Mouse (Mus musculus) gastrocnemius, postnatal 4 days (tissue): ENCODE data around the gene Lrba. TPM values are rescaled to one million over a fixed set of nuclear protein-coding genes. Genes with fewer than 3 reads are reported as not detected.
A peak's percentile ranks its signal among the peaks of the same experiment; 100 is the strongest.

Experiments used
- DNase-seq, 2 experiments: peaks; one replicate each; pipeline ENCODE4 v3.0.0; 2021 to 2022; ENCODE audit warnings: low spot score in 2 of 2, mixed read lengths in 2 of 2
- total RNA-seq, 2 experiments: library from RNA; stranded (reverse); gene quantifications; 2 replicates each; pipeline ENCODE4 v1.2.3; 2021

The Lrba gene
- total RNA-seq, 2 experiments from 2014 or later = 28.7 to 29.7 TPM

DNA sequence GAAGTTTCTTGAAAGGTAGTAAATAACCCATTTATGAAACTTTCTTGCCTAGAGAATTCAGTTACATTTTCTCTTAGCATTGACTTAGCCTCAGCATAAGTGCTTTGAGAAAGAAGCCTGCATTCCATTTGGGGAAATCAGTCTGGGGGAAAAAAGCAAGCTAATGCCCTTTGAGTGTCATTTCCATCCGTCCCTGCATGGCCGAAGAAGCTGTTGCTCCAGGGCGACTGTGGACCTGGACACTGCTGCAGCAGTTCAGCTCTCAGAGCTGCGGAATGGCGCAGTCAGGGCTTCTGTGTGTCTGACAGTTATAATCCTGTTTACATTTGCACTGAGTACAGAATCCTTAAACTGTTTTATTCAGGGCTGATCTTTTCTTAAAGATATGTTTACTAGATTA is 327.7 kb downstream of the Lrba start:
- DNase-seq = no peak

DNA sequence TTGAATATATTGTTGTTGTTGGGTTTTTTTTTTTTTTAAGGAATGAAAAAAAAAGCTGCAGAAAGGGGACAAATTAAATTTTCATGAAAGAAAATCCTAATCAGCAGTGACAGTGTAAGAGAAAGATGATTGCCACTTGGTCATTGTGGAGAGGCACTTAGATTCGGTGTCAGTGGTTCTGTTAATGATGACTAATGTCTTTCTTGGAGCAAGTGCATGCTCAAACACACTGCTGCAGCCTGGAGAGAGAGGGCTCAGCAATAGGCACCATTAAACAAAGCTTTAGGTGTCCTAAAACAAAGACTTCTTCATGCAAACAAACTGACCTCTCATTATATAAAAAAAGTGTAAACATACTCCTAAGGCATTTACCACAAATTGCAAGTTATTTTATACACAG is 334.5 kb downstream of the Lrba start:
- DNase-seq = no peak

DNA sequence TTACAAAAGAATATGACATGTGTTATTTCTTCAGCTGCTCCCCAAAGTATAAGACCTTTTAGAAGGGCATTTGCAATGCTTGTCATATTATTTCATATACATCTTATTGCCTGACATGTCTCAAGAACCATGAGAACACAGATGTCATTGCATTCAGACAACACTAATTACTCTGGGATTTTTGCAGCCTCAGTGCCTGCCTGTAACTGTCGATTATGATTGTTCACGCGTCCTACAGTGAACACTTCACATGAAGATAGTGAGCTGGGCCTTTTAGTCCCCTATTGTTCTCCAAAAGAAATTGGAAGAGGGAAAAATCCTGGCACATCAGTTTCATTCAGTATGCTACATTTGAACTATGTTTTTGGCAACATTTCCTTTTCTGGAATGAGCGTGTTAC is 335.2 kb downstream of the Lrba start:
- DNase-seq = no peak

DNA sequence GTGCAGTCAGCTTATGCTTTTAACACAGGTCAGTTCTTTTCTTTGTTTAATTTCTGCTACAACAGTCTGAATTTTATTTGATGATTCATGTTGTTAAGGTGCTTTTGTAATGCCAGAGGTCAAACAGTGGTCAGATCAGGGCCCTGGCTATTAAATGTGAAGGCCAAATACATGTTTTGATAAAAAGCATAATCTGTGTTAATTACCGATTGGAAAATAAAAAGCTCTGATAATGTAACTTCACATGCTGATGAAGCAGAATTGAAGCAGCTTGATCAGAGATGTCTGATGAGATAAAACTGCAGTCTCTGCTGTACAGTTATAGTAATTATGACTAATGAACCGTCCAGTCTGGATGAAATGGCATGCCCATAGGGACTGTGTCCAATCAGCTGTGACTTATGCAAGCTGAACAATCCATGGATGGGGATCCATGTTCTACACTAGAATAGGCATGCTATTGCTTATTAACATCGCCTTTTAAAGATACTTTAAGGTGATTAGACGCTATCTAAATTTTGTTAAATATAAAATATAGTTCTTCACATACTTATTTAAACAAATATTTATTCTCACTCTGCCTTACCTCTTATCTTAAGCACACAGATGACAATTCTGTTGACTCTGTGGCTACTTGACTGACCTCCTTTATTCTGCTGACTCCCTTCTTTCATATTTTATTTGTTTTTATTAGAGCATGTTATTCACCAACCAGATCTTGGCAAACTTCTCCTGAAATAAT is 336.0 kb downstream of the Lrba start:
- no peak for DNase-seq

DNA sequence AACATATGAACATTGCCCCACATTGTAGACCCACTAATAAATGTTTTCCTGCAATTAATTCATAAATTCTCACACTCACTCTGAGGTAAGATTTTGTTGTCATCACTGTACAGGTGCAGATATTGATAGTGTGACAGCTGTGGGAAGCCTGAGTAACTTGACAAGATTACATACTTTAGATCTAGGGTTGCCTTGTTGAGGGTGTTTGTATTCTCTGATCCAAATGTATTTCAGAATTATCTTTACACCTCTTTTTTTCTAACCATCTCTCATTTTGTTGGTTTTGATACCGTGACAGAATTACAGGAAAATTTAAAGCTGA is 336.5 kb downstream of the Lrba start:
- DNase-seq = no peak

DNA sequence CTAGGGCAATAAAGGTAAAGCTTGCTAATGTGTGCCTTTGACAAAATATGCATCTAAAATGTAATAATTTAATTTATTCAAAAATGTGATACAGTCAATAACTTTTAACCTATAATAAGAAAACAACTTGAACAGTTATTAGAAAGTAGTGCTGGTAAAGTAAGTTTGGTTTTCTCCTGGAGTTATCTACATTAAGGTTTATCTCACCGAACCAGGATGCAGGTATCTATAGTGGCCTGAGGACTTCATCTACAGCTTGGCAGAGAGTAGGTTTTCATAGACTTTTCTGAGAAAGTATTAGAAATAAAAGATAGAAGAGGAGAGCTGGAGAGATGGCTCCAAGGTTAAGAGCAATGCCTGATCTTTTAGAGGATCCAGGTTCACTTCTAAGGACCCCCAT is 336.9 kb downstream of the Lrba start:
- no peak for DNase-seq

DNA sequence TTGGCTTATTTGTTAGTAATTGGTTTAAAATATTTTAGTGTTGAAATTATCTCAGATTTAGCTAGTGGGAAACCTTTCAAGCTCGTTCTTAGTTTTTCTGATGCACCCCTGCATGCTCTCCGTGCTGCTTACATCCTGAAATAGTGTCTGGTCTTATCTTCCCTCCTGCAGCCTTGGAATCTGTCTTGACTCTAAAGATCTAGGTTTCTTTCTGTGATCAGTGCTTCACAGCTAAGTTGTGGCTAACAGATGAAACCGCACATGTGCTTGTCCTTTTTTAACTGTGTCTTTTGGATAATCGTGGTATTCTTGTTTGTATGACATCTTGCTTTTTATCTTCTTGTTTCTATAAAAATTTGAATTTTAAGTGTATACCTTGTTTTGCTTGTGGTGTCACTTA is 342.8 kb downstream of the Lrba start:
- no peak for DNase-seq

DNA sequence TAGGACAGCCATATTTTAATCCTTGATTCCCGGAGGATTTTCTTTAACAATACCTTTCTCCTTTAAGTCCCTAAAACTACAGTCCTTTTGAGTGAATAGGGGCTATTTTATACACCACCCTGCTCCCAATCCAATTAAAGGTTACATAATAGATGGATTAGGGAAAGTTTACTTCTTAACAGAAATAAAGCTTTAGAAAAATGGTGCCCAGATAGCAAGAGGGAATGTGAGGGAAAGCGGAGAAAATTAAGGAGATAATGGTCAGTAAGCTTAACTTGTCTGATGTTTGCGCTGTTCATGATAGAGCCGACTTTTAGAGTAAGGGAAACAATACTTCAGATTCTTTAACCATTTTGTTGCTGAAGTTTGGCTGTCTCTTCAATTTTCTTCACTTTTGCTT is 347.0 kb downstream of the Lrba start:
- no peak for DNase-seq

DNA sequence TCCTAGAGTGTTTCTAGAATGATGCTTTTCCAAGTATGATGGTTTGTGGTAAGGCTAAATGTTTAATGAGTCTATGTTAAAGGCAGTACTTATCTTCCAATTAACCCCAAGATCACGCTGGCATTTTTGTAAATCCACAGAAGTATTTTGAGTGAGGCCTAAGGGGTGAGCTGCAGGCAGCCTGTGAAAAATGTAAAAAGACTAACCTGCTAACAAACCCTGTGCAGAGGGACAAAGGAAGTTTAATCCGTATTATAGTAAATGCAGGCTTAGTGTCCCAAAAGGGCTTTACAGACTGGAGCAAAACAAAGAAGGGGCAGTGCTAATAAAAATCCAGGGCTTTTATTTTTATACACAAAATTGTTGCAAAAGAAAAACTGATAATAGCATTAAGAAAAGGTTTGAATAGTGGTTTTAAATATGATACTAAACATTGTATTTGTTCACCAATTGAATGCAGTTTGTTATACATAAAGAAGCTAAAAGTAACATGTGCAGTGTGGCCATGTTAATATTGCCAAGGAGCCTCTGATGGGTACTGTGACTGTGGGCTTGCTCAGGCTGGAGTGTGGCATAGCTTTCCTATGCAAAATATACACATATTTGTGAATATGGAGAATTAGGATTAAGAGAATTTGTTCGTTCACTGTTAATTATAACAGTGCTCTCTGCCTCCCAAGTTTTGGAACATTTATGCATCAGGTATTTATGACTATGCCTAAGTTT is 348.2 kb downstream of the Lrba start:
- no peak for DNase-seq

DNA sequence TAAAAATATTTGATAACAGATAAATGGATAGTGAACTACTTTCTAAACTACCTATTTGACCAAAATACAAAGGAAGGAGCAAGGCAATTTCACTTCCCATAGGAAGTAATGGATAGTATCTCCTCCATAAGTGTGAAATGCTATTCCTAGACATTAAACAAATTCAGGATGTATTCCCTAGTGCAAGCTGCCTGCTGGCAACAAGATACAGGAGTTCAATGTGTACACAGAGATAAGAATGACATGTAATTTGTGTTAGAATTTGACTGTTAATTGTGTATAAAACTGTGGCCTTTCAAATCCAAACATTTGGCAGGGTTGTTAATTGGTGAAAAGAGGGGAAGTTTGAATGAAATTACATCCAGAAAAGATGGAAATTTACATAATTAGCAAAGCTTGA is 350.8 kb downstream of the Lrba start:
- no peak for DNase-seq

DNA sequence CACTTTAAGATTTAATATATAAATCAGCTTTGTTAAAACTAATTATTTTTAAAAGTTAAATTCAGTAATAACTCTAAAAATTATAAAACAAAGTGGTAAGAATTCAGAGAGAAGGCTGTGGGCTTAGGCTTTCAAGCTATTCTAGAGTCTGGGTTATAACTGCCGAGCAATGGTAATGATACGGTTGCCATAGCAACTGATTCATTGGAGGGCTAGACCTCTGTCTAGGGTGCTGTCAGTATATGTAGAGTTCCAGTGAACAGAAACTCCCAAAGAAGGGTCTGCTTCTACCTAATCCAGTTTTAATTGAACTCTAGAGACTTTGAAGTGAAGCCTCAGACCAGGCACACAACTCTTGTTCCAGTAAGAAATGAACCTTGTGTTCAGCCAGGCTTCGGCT is 377.8 kb downstream of the Lrba start:
- no peak for DNase-seq

DNA sequence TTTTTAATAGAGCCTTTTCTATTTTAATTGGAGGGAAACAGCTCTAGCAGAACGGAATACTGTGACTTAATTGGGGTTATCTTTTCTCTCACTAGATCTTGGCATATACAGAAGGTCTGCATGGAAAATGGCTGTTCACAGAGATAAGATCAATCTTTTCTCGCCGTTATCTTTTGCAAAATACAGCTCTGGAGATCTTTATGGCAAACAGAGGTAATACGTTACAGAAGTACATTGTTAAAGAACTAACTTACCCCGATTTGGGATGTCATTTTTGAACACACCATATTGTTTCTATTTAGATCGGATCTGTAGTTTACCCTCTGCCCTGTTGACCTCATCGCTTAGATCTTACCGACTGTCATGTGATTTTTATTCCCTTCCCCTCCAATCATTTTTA is 381.3 kb downstream of the Lrba start:
- DNase-seq = no peak

DNA sequence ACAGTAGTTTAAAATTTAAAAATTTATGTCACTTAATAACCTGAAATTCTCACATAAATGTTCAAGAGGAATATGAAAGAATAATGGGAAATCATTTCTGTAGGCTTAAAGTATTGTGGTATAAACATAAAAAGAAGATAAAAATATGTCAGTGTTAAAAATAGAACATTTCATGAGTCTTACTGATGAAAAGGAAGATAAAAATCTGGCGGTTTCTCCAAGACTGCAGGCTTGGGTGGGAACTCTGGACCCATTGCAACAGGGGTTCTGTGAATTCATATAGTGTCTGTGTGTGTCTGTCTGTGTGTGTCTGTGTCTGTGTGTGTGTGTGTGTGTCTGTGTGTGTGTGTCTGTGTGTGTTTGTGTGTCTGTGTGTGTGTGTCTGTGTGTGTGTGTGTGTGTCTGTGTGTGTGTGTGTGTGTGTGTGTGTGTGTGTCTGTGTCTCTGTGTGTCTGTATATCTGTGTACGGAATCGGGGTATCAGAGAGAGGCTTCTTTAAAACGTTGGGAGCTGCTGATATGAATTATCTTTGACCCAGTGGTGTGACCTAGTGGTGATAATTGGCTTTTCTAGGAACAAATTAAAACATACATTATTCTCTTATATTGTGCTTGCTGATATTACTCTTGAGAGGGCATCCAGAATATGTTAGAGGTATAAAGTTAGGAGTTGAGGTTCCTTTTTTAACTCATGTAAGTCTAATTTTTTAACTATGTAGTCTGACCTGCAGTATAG is 402.7 kb downstream of the Lrba start:
- DNase-seq = no peak

DNA sequence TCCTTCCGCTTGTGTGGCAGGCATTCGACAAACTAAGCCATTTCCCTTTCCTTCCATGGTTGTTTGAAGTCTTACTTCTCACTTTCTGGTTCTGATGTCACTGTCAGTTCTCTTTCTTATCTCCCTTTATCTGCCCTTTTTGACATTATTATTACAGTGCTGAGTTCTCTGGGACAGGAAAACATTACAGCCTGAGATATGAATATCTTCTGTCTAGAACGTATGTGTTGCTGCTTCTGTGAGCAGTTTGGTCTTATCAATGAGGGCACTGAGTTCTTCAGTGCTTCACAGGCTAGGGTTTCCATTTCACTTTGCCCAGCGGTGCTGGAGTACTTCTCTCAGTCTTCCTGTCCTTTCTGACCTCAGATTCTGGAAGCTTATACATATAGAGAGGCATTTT is 404.9 kb downstream of the Lrba start:
- DNase-seq = no peak

DNA sequence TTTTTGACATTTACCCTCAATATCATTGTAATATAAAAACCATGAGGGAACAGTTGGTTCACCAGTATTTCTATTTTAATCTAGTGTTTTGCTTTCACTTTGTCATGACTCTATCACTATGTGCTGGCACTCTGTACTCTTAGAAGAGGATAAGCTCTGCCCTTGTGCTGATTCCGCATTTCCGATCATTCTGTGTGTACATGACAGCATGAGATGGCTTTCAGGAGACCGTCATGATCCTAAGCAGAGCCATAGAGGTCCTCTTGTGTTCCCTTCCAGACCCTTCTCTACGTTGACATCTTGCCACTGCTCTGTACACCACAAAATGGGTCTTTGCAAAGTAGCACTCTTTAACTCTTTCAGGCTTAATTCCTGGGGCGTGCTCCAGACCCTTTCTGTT is 411.0 kb downstream of the Lrba start:
- DNase-seq = no peak

DNA sequence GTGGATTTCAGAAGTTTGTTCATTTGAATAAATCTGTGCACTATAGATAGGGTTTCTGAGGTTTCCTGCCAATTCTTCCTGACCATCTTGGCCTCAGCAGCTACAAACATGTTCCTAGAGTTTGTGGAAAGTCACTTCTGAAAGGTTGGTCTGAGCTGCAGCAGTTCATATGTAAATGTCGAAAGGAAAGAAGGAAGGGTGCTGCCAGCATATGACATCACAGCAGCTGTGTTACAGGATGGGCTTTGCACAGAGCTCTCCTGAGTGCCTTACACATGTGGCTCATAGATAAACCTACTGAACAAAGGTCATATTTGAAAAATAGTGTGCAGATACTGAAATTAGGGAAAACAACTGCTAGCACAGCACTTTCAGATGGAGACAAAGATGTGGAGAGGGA is 411.5 kb downstream of the Lrba start:
- DNase-seq = peak in 1 of 2 experiments; percentile 10

DNA sequence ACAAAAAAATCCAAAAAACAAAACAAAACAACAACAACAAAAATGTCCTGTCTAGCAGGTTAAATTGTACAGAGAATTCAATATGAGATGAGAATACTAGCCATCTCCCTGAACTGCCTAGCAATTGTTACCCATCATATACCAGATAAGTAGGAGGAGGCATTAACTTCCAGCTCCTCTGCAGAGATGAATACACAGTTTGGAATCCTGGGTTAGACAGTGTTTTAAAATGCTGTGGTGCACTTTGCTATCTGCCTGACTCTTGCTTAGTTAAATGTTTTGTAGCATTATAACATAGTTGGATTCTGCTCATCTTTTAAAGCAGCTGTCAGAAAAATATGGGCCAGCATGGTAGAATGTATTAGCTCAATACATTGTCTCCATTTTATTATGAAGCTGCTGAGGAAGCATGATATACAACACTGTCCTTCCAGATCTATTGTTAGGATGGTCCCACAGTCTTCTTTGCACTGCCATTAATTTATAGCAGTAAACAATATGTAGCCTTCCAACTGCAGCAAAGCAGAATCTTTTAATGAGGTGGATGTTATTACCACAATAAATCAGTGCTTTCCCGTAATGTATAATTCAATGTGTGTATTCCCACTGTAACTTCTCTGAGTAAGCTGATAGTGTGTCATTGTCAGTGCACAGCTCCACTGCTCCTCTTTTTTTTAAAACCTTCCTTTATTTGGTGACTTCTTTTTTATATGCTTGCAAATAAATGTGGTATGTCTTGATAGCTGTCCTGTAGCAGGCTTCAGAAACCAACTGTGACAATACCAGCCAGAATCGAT is 414.3 kb downstream of the Lrba start:
- DNase-seq = no peak

DNA sequence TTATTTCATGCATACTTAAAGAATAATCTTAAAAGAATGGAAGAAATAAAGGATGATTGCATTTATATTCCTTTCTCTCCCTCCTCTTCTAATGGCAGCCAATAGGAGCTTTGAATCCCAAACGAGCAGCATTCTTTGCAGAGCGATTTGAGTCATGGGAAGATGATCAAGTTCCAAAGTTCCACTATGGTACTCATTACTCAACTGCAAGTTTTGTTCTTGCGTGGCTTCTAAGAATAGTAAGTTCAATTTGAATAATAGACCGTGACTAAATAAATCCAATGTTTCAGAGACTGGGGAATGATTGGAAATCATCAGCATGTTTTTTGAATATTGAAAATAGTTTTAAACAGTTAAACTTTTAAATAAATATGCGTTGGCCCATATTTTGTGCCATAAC is 416.9 kb downstream of the Lrba start:
- DNase-seq = no peak

DNA sequence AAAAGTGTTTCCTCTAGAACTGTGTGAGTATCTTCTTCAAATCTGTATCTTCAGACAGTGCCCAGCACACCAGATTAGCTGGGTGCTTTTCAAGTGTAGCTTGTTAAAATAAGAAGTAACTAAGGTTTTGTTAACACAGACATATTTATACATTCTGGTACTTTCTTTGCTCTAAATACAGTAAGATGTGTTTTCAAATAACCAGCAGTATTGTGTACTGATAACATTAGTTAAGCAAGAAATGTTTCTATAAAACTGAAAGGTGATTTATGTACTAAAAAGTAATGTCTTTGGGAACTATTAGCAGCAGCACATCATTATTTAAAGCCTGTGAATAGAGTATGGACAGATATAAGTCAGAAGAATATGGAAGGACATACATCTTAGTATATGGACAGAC is 417.3 kb downstream of the Lrba start:
- no peak for DNase-seq

DNA sequence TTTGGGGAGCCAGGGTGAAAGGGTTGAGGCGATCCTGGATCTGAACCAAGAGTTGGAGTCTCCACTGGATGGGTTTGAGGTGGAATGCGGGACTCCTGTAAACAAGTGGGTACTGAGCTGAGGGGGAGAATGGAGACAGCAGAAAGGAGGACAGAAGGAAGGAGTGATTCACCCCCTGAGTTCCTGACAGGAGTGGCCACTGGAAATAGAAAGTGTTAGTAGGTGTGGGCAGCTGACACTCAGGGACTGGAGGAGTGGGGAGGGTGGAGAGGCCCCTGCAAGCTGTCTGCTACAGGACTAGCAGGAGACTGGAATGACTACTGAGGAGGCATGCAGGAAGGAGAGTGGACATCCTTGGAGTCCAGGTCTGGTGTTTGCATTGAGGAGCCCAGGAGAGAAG is 422.3 kb downstream of the Lrba start:
- DNase-seq = no peak

DNA sequence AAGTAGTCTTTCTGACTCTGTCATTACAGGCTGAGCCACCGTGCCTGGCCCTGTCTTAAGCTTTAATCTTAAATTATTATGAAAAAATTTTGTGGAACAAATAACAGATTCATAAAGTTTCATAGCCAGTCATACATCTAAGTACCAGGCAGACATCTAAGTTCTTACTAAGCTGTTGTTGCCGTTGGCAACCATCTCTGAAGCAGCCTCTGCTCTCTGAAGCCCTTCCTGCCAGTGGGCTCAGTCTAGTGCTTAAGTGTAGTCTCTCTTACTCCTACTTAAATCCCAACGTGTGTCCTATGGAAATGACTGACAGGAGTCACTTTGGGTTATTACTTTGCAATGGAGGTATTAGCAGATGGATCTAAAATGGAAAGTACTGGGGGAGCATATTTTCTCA is 426.5 kb downstream of the Lrba start:
- no peak for DNase-seq

DNA sequence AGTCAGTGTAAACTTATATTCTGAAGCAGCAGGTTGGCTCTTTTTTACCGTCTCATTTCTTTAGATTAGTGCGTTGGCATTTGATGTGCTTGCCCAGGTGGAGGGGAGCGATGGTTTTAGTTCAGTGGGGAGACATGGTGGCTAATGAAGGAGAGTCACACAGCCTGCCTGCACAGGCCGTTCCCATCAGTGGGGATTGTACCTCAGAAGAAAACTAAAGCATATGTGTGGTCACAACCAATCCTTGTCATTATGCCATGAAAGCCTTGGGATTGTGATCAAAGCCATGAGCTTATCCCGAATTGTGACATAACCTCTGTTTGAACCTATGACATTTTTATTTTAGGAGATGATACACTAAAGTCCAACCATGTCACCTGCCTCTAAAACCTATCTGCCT is 434.8 kb downstream of the Lrba start:
- DNase-seq = no peak
